Mouse (Mus musculus): ENCODE measurements around the gene Fgf12. TPM values are rescaled to one million over a fixed set of nuclear protein-coding genes. Genes with fewer than 3 reads are reported as not detected.

Gene Fgf12
- polyA plus RNA-seq, 2 experiments = 6.0 to 8.1 TPM

DNA sequence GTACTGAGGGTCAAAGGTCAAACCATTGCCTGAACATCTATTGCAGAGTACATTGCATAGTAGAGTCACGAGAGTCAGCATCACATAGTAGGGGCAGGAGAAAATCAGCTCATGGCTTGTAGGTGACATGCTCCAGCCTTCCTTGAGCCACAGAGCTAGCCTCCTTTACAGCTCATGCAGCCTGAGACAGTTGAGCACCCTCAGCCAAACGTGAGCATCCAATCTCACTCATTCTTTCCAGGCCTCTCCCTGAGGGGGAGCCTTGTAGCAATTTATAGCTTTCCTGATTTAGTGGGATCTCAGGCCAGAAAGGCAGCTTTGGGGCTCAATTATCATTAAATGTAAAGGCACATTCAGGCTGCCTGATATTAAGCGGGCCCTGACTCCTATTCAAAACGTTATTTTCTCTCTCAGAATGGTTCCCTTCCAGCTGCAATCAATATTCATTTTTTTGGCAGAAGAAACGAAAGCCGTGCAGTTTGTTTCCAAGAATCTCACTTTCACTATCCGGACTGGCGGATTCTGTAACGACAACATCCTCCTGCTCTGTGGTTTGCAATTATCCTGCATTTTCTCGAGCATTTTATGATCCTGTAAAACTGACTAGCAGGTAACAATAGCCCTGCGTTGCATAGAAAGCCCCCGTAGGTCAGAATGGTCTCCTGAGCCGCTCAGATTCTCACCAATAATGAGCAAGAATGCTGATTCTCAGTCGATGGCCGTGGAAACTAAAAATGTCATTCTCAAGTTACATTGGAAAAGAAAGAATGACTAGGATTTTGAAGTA lies 58.6 kb downstream of the Fgf12 start:
- Histone ChIP-seq H3K4me2 (replicated peaks; ENCODE audit: low read depth, low read length, severe bottlenecking) (peak overlapping the region; percentile 29; the same call in 1 of the 2 replicates), H3K27ac (replicated peaks; ENCODE audit: low read depth, low read length) (no peak overlapping the region; the same call in 1 of the 2 replicates), H3K4me3 (replicated peaks; ENCODE audit: low read length) (peak overlapping the region; percentile 13; the same call in 1 of the 2 replicates), H3K36me3 (ENCODE audit: control insufficient read depth, insufficient read depth, low read length) (no peaks in the 10 kb centered on the region), H3K4me1 (ENCODE audit: control insufficient read depth, insufficient read depth, low read length) (peaks cover 7% of the 10 kb centered on the region; the same call in 1 of the 2 replicates), H3K9ac (ENCODE audit: low read depth, low read length, severe bottlenecking) (no peak overlapping the region), H3K9me3 (ENCODE audit: control insufficient read depth, low read length) (no peaks in the 10 kb centered on the region), H3K27me3 (ENCODE audit: control insufficient read depth, insufficient read depth, low read length) (no peaks in the 10 kb centered on the region)
- WGBS = 14% methylated on average over 15 of the region's 15 CpGs
- TF ChIP-seq POLR2A (IDR thresholded peaks at IDR 0.05; ENCODE audit: borderline replicate concordance, extremely low read depth, insufficient read depth, insufficient read length) = no peak
- ATAC-seq (ENCODE audit: low FRiP score, low read depth) (peak; percentile 75), DNase-seq (ENCODE audit: low spot score) (peak; percentile 70)

DNA sequence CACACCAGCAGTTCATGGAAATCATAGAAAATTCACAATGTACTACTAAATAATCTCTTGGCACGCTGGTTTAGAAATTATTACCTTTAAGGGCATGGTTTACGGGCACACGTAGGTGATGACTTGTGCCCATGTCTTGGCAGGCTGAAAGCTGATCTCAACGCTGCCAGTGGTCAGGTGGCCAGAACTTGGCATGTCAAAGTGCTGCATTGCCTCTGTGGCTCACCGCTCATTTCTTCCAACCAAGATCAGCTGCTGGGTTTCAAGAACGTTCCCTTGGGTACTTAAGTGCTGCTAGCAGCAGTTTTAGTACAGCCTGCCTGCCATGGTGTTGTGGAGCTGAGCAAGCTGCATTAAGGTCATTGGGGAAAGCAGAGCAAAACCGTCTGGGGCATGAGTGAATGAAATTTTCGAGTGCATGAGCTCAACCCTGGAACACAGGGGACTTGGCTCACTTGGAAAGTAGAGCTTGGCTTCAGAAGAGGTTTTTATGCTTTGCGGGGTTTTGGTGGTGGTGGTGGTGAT lies 63.9 kb downstream of the Fgf12 start:
- no peak overlapping the region for H3K27ac ChIP-seq (replicated peaks; ENCODE audit: low read depth, low read length)
- no peaks in the 10 kb centered on the region for H3K9me3 ChIP-seq (ENCODE audit: control insufficient read depth, low read length)
- H3K4me2 ChIP-seq (replicated peaks; ENCODE audit: low read depth, low read length, severe bottlenecking) = no peak overlapping the region
- no peak overlapping the region for H3K4me3 ChIP-seq (replicated peaks; ENCODE audit: low read length)
- no peak for TF ChIP-seq POLR2A (IDR thresholded peaks at IDR 0.05; ENCODE audit: borderline replicate concordance, extremely low read depth, insufficient read depth, insufficient read length)
- no peak overlapping the region for H3K9ac ChIP-seq (ENCODE audit: low read depth, low read length, severe bottlenecking)
- H3K4me1 ChIP-seq (ENCODE audit: control insufficient read depth, insufficient read depth, low read length) = peaks cover 3% of the 10 kb centered on the region; the same call in 1 of the 2 replicates
- no peak for DNase-seq (ENCODE audit: low spot score)
- no peaks in the 10 kb centered on the region for H3K36me3 ChIP-seq (ENCODE audit: control insufficient read depth, insufficient read depth, low read length)
- 80% methylated on average over 9 of the region's 9 CpGs for WGBS
- no peak for ATAC-seq (ENCODE audit: low FRiP score, low read depth)
- no peaks in the 10 kb centered on the region for H3K27me3 ChIP-seq (ENCODE audit: control insufficient read depth, insufficient read depth, low read length)

DNA sequence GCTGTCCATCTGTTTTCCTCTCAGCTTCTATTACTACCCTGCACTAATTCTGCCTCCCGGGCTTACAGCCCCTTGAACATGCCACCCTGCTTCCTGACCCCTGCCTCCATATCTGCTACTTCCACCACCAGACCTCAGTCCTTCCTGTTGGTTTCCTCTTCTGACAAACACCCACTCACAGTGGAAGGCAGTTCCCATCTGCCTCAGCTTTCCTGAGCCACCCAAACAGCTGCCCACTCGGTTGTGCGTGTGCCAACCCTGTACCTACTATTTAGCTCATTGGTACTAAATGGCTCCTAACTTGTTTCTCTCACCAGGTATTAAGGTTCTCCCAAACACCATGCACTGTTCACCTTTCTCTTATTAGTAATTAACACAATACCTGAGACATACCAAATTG lies 71.2 kb downstream of the Fgf12 start:
- H3K4me1 ChIP-seq (ENCODE audit: control insufficient read depth, insufficient read depth, low read length) = no peaks in the 10 kb centered on the region

DNA sequence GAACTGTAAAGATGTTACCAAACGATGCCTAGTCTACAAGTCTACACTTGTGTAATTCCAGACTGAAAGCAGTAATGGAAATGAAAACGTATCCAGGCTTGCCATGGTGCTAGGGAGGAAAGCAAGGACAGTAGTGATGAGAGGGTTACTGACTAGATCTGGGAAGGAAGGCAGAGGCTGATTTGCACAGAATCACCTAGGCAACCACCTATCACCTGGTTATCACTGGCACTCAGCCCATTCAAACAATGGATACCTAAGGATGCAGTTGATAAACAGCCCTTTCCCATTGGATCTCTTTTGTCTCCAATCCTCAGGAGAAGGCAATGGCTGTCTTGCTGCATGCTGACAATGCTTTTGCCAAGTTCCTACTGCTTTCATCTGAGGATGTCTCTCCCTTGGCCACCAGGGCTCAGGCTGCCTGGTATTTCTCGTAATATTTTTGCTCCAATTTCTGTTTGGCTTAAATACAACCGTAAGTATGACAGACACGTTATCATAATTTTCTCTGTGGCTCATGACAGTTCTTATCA lies 84.0 kb downstream of the Fgf12 start:
- ATAC-seq (ENCODE audit: low FRiP score, low read depth) (no peak), DNase-seq (ENCODE audit: low spot score) (no peak)
- Histone ChIP-seq H3K9ac (ENCODE audit: low read depth, low read length, severe bottlenecking) (no peak overlapping the region), H3K27ac (replicated peaks; ENCODE audit: low read depth, low read length) (no peak overlapping the region), H3K4me2 (replicated peaks; ENCODE audit: low read depth, low read length, severe bottlenecking) (no peak overlapping the region), H3K4me1 (ENCODE audit: control insufficient read depth, insufficient read depth, low read length) (no peaks in the 10 kb centered on the region), H3K9me3 (ENCODE audit: control insufficient read depth, low read length) (no peaks in the 10 kb centered on the region), H3K27me3 (ENCODE audit: control insufficient read depth, insufficient read depth, low read length) (no peaks in the 10 kb centered on the region), H3K4me3 (replicated peaks; ENCODE audit: low read length) (no peak overlapping the region), H3K36me3 (ENCODE audit: control insufficient read depth, insufficient read depth, low read length) (no peaks in the 10 kb centered on the region)
- WGBS = 88% methylated on average over 5 of the region's 5 CpGs
- TF ChIP-seq POLR2A (IDR thresholded peaks at IDR 0.05; ENCODE audit: borderline replicate concordance, extremely low read depth, insufficient read depth, insufficient read length) = no peak

More for the DNA sequence above, 71.2 kb downstream of the Fgf12 start:
- no peak overlapping the region for H3K4me2 ChIP-seq (replicated peaks; ENCODE audit: low read depth, low read length, severe bottlenecking)
- DNase-seq (ENCODE audit: low spot score) = no peak
- no peak overlapping the region for H3K4me3 ChIP-seq (replicated peaks; ENCODE audit: low read length)
- H3K27ac ChIP-seq (replicated peaks; ENCODE audit: low read depth, low read length) = no peak overlapping the region
- 86% methylated on average over 3 of the region's 3 CpGs for whole genome bisulfite sequencing
- no peak for ATAC-seq (ENCODE audit: low FRiP score, low read depth)
- H3K9ac ChIP-seq (ENCODE audit: low read depth, low read length, severe bottlenecking) = no peak overlapping the region
- H3K9me3 ChIP-seq (ENCODE audit: control insufficient read depth, low read length) = no peaks in the 10 kb centered on the region
- no peaks in the 10 kb centered on the region for H3K36me3 ChIP-seq (ENCODE audit: control insufficient read depth, insufficient read depth, low read length)
- TF ChIP-seq POLR2A (IDR thresholded peaks at IDR 0.05; ENCODE audit: borderline replicate concordance, extremely low read depth, insufficient read depth, insufficient read length) = no peak
- no peaks in the 10 kb centered on the region for H3K27me3 ChIP-seq (ENCODE audit: control insufficient read depth, insufficient read depth, low read length)

DNA sequence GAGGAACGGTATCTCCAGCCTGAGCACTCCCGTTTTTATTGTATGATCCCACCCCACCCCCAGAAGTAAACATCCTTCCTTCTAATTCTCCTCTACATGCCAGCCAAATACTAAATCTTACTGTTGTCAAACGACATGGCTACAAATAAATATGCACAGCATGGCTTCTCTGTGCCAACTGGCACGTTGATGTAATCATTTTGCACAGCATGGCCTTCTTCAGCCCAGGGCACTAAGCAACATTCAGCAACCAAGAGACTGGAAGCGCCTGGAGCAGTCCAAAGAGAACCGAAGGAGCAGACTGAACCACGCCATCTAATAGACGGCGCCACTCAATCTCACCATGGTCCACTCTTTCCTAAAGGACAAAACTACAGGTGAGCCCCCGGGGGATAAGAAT lies 100.2 kb downstream of the Fgf12 start:
- Histone ChIP-seq H3K9me3 (ENCODE audit: control insufficient read depth, low read length) (no peaks in the 10 kb centered on the region), H3K4me3 (replicated peaks; ENCODE audit: low read length) (no peak overlapping the region), H3K9ac (ENCODE audit: low read depth, low read length, severe bottlenecking) (no peak overlapping the region), H3K4me1 (ENCODE audit: control insufficient read depth, insufficient read depth, low read length) (no peaks in the 10 kb centered on the region), H3K4me2 (replicated peaks; ENCODE audit: low read depth, low read length, severe bottlenecking) (no peak overlapping the region), H3K27me3 (ENCODE audit: control insufficient read depth, insufficient read depth, low read length) (no peaks in the 10 kb centered on the region), H3K36me3 (ENCODE audit: control insufficient read depth, insufficient read depth, low read length) (no peaks in the 10 kb centered on the region), H3K27ac (replicated peaks; ENCODE audit: low read depth, low read length) (no peak overlapping the region)
- ATAC-seq (ENCODE audit: low FRiP score, low read depth) = no peak
- DNase-seq (ENCODE audit: low spot score) = no peak
- 92% methylated on average over 10 of the region's 10 CpGs for WGBS
- no peak for TF ChIP-seq POLR2A (IDR thresholded peaks at IDR 0.05; ENCODE audit: borderline replicate concordance, extremely low read depth, insufficient read depth, insufficient read length)

Data from limb, embryonic 14.5 days (tissue).